Mouse (Mus musculus) kidney, embryonic 15.5 days (tissue): Measurements from ENCODE around the gene Tmem120b. TPM values are rescaled to one million over a fixed set of nuclear protein-coding genes. Genes with fewer than 3 reads are reported as not detected.
"Not testable (repeated sequence)": the region's sequence is repeated elsewhere in the genome, so short reads cannot be mapped to it uniquely, and the experiment has no call there.

Experiments
- ATAC-seq: fragments of 200-750 bp; cut with Nextera tagmentation; replicated peaks from 2 replicates; pipeline ENCODE4 v1.8.0; 2017; ENCODE audit warnings: moderate TSS enrichment; ENCODE audit not compliant: low FRiP score
- H3K27ac ChIP-seq: fragments of 300-500 bp; sonication (generic); 2 replicates; pipeline ENCODE4 v1.5.1; 2015; ENCODE audit warnings: mild to moderate bottlenecking, inconsistent platforms
- H3K27me3 ChIP-seq: fragments of 300-500 bp; sonication (generic); 2 replicates; pipeline ENCODE4 v1.6.1; 2015; ENCODE audit warnings: inconsistent platforms
- H3K36me3 ChIP-seq: fragments of 300-500 bp; sonication (generic); 2 replicates; pipeline ENCODE4 v1.6.1; 2015; ENCODE audit warnings: inconsistent platforms
- H3K4me1 ChIP-seq: fragments of 300-500 bp; sonication (generic); 2 replicates; pipeline ENCODE4 v1.6.1; 2015; ENCODE audit warnings: inconsistent platforms
- H3K4me2 ChIP-seq: fragments of 300-500 bp; sonication (generic); 2 replicates; pipeline ENCODE4 v1.6.1; 2015; ENCODE audit warnings: moderate library complexity, mild to moderate bottlenecking, inconsistent platforms
- H3K4me3 ChIP-seq: fragments of 300-500 bp; sonication (generic); replicated peaks from 2 replicates; pipeline ENCODE4 v1.5.1; 2015; ENCODE audit warnings: mild to moderate bottlenecking, inconsistent platforms
- H3K9ac ChIP-seq: fragments of 300-500 bp; sonication (generic); 2 replicates; pipeline ENCODE4 v1.6.1; 2015; ENCODE audit warnings: mild to moderate bottlenecking, inconsistent platforms
- H3K9me3 ChIP-seq: fragments of 300-500 bp; sonication (generic); replicated peaks from 2 replicates; pipeline ENCODE4 v1.6.1; 2016; ENCODE audit warnings: inconsistent platforms
- WGBS: fragments of 180-500 bp; shearing (Covaris S2); methylation state at CpG from one replicate; pipeline ENCODE4 v1.1.7; 2015; ENCODE audit warnings: mixed read lengths; 5-methylcytosine and 5-hydroxymethylcytosine counted together
- polyA plus RNA-seq: library from polyadenylated mRNA; unstranded; fragments of >200 nt; fragmentation: Nextera tagmentation; extraction: Ambion mirVana; gene quantifications from 2 replicates; pipeline ENCODE4 v1.2.1, GENCODE M21; 2015

Tmem120b gene
- polyA plus RNA-seq, 1 experiment from 2014 or later: 19.2 TPM

GRCm38 (mm10) chr5:123058251-123059102 is 9.7 kb upstream of the Tmem120b start:
- 43% methylated on average over 16 of the region's 16 CpGs for WGBS
- Histone ChIP-seq H3K36me3 (no peaks in the 10 kb centered on the region), H3K4me3 (peak overlapping the region; percentile 48), H3K9me3 (no peaks in the 10 kb centered on the region), H3K9ac (peak overlapping the region; percentile 47), H3K27me3 (no peaks in the 10 kb centered on the region), H3K4me2 (peak overlapping the region; percentile 53), H3K27ac (peak overlapping the region; percentile 78), H3K4me1 (peaks cover 18% of the 10 kb centered on the region)
- no peak for ATAC-seq

DNA sequence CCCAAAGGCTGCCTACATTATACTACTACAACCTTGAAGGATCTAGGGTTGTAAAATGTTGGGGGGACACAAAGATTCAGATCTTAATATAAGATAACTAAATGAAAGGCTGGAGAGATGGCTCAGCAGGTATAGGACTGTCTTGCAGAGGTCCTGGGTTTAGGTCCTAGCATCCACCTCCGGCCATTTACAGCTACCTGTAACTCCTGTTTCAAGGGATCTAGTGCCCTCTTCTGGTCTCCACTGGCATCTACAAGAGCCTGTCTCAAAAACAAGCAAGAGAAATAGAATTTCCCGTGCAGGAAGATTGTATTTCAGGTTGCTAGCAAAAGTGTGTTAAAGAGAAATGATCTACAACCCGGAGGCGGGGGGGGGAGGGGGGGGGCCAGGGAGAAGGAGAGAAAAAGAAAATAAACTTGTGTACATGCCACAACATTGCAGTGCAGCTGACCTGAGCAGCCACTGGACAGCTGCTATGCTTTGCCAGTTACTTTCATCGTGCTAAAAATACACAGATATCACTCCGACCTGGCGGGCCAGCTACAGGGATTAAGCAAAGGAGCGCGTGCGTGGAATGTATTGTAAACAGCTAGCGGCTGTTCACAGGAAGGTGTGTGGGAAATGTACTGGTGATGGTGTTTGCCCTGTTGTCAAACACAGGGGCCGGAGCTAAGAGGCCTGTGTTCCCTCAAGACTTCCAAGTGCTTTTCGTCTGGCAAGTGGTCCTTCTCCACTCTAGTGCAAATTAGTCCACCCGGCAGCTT is 8.3 kb upstream of the Tmem120b start:
- Histone ChIP-seq H3K4me2 (peak overlapping the region; percentile 17; the same call in 1 of the 2 replicates), H3K36me3 (no peaks in the 10 kb centered on the region), H3K4me1 (peaks cover 20% of the 10 kb centered on the region), H3K9me3 (no peaks in the 10 kb centered on the region), H3K4me3 (no peak overlapping the region), H3K9ac (no peak overlapping the region), H3K27me3 (no peaks in the 10 kb centered on the region), H3K27ac (no peak overlapping the region)
- ATAC-seq: no peak
- WGBS: 16% methylated on average over 14 of the region's 14 CpGs

- no peak for ATAC-seq
- H3K4me2 ChIP-seq: no peak overlapping the region
- H3K27me3 ChIP-seq: no peaks in the 10 kb centered on the region
- no peaks in the 10 kb centered on the region for H3K9me3 ChIP-seq
- 62% methylated on average over 9 of the region's 9 CpGs for WGBS
- H3K27ac ChIP-seq: no peak overlapping the region
- no peaks in the 10 kb centered on the region for H3K36me3 ChIP-seq
- H3K4me1 ChIP-seq: peaks cover 20% of the 10 kb centered on the region
- H3K4me3 ChIP-seq: no peak overlapping the region
- H3K9ac ChIP-seq: no peak overlapping the region
Measured at GRCm38 (mm10) chr5:123060706-123061401, 7.4 kb upstream of the Tmem120b start.

GRCm38 (mm10) chr5:123061402-123061749 is 6.8 kb upstream of the Tmem120b start:
- H3K4me2 ChIP-seq, ATAC-seq, H3K36me3 ChIP-seq, H3K9me3 ChIP-seq, H3K9ac ChIP-seq, H3K4me3 ChIP-seq, H3K27ac ChIP-seq, H3K27me3 ChIP-seq: not testable (repeated sequence)
- H3K4me1 ChIP-seq: peaks cover 20% of the 10 kb centered on the region
- WGBS: 88% methylated on average over 6 of the region's 6 CpGs

GRCm38 (mm10) chr5:123063141-123063540 is 5.1 kb upstream of the Tmem120b start:
- no peak overlapping the region for H3K4me2 ChIP-seq
- peaks cover 22% of the 10 kb centered on the region for H3K4me1 ChIP-seq
- H3K27ac ChIP-seq: no peak overlapping the region
- no peak overlapping the region for H3K9ac ChIP-seq
- ATAC-seq: no peak
- H3K36me3 ChIP-seq: no peaks in the 10 kb centered on the region
- no peaks in the 10 kb centered on the region for H3K27me3 ChIP-seq
- 88% methylated on average over 3 of the region's 3 CpGs for WGBS
- H3K4me3 ChIP-seq: no peak overlapping the region
- H3K9me3 ChIP-seq: no peaks in the 10 kb centered on the region

- no peak overlapping the region for H3K9ac ChIP-seq
- no peak overlapping the region for H3K4me2 ChIP-seq
- H3K4me1 ChIP-seq: peaks cover 16% of the 10 kb centered on the region
- 30% methylated on average over 6 of the region's 6 CpGs for WGBS
- no peaks in the 10 kb centered on the region for H3K27me3 ChIP-seq
- H3K36me3 ChIP-seq: no peaks in the 10 kb centered on the region
- H3K9me3 ChIP-seq: no peaks in the 10 kb centered on the region
- no peak overlapping the region for H3K27ac ChIP-seq
- no peak overlapping the region for H3K4me3 ChIP-seq
- ATAC-seq: no peak
Measured at GRCm38 (mm10) chr5:123064207-123064606, 4.0 kb upstream of the Tmem120b start.

DNA sequence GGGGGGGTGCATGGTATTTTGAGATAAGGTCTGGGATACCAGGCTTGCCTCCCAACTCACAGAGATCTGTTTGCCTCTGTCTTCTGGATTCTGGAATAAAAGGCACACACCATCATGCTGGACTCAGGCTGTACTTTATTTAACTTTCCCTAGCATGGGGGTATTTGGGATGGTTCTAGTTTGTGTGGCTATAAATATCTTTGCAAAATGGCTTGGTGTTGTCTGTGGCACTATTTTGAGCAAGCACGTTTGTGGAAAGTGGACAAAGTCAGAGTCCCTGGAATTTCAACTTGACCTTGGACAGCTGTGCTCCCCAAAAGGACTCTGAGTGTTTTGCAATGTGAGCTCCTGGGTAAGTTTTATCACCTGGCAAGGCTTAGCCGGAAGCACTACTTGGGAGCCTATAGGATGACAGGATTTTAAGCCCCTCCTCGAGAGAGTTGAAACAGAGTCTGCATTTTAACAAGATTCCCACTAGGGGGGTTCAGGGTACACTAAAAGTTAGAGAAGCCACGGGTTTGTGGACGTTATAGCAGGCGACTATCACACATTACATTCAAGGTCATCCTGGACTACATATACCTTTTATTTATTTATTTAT is 720 bp upstream of the Tmem120b start:
- H3K9ac ChIP-seq: no peak overlapping the region
- peak; percentile 60; the same call in 1 of the 2 replicates for ATAC-seq
- H3K4me2 ChIP-seq: 0 out of 2 replicates have a peak overlapping the region, but pooled peaks have one; percentile 29
- no peaks in the 10 kb centered on the region for H3K27me3 ChIP-seq
- H3K9me3 ChIP-seq: no peaks in the 10 kb centered on the region
- peaks cover 6% of the 10 kb centered on the region; the same call in 1 of the 2 replicates for H3K4me1 ChIP-seq
- no peak overlapping the region for H3K27ac ChIP-seq
- H3K4me3 ChIP-seq: no peak overlapping the region
- H3K36me3 ChIP-seq: no peaks in the 10 kb centered on the region
- WGBS: 13% methylated on average over 6 of the region's 6 CpGs

DNA sequence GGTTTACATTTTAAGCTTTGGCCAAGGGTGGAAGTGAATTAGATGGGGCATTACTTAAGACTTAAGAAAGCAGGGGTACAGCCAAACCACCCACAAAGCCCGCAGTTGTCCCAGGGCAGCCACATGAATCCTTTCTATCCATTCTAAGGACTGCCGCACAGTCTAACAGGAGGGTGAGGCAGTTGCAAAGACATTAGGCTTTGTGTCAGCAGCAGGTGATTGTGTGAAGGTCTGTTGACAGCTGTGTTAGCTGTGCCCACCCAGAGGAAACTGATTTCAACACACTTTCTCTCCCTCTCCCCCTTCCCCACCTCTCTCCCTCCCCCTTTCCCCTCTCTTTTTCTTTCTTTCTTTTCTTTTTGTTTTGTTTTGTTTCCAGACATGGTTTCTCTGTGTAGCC is 499 bp downstream of the Tmem120b start:
- no peaks in the 10 kb centered on the region for H3K9me3 ChIP-seq
- no peak overlapping the region for H3K4me3 ChIP-seq
- WGBS: 95% methylated on average over 2 of the region's 2 CpGs
- no peaks in the 10 kb centered on the region for H3K36me3 ChIP-seq
- H3K4me1 ChIP-seq: peaks cover 6% of the 10 kb centered on the region; the same call in 1 of the 2 replicates
- H3K4me2 ChIP-seq: no peak overlapping the region
- no peaks in the 10 kb centered on the region for H3K27me3 ChIP-seq
- H3K27ac ChIP-seq: no peak overlapping the region
- no peak for ATAC-seq
- H3K9ac ChIP-seq: no peak overlapping the region

DNA sequence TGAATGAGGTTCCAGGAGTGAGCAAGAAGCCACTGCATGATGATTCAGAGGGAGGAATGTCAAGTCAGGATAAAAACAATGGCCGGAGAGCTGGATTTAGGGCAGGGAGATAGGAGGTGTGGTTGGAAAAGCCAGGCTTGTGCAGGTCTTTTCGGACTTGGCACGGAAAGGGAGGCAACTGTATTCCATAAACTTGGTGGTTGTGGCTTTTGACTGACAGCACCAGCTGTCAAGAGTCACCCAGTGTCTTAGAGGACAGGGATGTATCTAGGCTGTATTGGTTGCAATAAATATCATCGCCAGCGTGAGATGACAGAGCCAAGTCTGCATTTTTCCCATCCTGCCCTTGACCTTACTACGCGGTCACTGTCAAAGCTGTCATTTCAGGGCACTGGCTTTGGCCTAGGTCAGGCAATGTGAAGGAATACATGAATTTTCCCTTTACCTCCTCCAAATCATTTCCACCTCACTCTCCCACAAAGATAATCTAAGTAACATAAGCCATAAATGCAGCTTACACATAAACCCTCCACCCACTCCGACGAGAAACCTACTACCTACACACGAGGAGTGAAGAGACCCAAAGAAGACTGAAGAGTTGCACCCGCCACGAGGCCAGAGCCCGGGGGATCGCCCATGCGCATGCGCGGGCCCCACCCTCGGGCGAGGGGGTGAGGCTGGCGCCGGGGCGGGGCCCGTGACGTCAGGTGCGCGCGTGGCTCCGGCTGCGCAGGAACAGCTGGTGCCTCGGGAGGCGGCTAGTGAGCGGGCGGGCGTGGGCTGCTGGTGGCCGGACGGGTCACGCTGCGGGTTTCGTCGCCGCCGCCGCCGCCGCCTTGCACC is 7.6 kb downstream of the Tmem120b start:
- peak overlapping the region; percentile 92 for H3K4me2 ChIP-seq
- peak overlapping the region; percentile 73 for H3K4me3 ChIP-seq
- peaks cover 37% of the 10 kb centered on the region for H3K4me1 ChIP-seq
- H3K9ac ChIP-seq: peak overlapping the region; percentile 63
- ATAC-seq: peak; percentile 92
- no peaks in the 10 kb centered on the region for H3K36me3 ChIP-seq
- 6% methylated on average over 45 of the region's 45 CpGs for WGBS
- no peaks in the 10 kb centered on the region for H3K9me3 ChIP-seq
- peak overlapping the region; percentile 82 for H3K27ac ChIP-seq
- no peaks in the 10 kb centered on the region for H3K27me3 ChIP-seq

- no peaks in the 10 kb centered on the region for H3K36me3 ChIP-seq
- no peaks in the 10 kb centered on the region for H3K27me3 ChIP-seq
- peak overlapping the region; percentile 73 for H3K4me3 ChIP-seq
- peak; percentile 86 for ATAC-seq
- H3K4me1 ChIP-seq: peaks cover 37% of the 10 kb centered on the region
- peak overlapping the region; percentile 92 for H3K4me2 ChIP-seq
- peak overlapping the region; percentile 63 for H3K9ac ChIP-seq
- no peaks in the 10 kb centered on the region for H3K9me3 ChIP-seq
- peak overlapping the region; percentile 82 for H3K27ac ChIP-seq
- 2% methylated on average over 35 of the region's 35 CpGs for WGBS
Measured at GRCm38 (mm10) chr5:123076419-123077281, 8.4 kb downstream of the Tmem120b start.
